Mouse (Mus musculus) limb, embryonic 10.5 days (tissue): ENCODE measurements at regions not wholly inside any gene's neighbourhood (a gene's known extent, or its start where the extent isn't known, plus 50 kb on each side); places are given as distances from the start of the nearest gene placed in this dataset.

Source experiments
- DNase-seq: peaks from one replicate; pipeline ENCODE4 v3.0.0-alpha.2; 2017; ENCODE audit warnings: low spot score
- H3K27ac ChIP-seq: fragments of 300-500 bp; sonication (generic); 2 replicates; pipeline ENCODE4 v1.5.1; 2016; ENCODE audit warnings: mild to moderate bottlenecking
- H3K27me3 ChIP-seq: fragments of 300-500 bp; sonication (generic); 2 replicates; pipeline ENCODE4 v1.6.1; 2016; ENCODE audit warnings: low read depth, mild to moderate bottlenecking; ENCODE audit not compliant: poor library complexity, severe bottlenecking
- H3K36me3 ChIP-seq: fragments of 300-500 bp; sonication (generic); 2 replicates; pipeline ENCODE4 v1.6.1; 2016; ENCODE audit warnings: mild to moderate bottlenecking, moderate library complexity
- H3K4me1 ChIP-seq: fragments of 300-500 bp; sonication (generic); 2 replicates; pipeline ENCODE4 v1.6.1; 2016
- H3K4me3 ChIP-seq: fragments of 300-500 bp; sonication (generic); 2 replicates; pipeline ENCODE4 v1.5.1; 2016; ENCODE audit warnings: mild to moderate bottlenecking, moderate library complexity
- H3K9me3 ChIP-seq: fragments of 300-500 bp; sonication (generic); replicated peaks from 2 replicates; pipeline ENCODE4 v1.6.1; 2016; ENCODE audit warnings: mild to moderate bottlenecking
- whole genome bisulfite sequencing: fragments of 180-500 bp; shearing (Covaris S2); methylation state at CpG from one replicate; pipeline ENCODE4 v1.1.7; 2016; 5-methylcytosine and 5-hydroxymethylcytosine counted together

GRCm38 (mm10) chr3:146337429-146337828, 67.0 kb upstream of the Ssx2ip start:
- H3K4me1 ChIP-seq = peaks cover 41% of the 10 kb centered on the region
- H3K9me3 ChIP-seq = no peaks in the 10 kb centered on the region
- H3K4me3 ChIP-seq = no peak overlapping the region
- H3K36me3 ChIP-seq = no peaks in the 10 kb centered on the region
- DNase-seq = no peak
- WGBS = 73% methylated on average over 3 of the region's 3 CpGs
- no peaks in the 10 kb centered on the region for H3K27me3 ChIP-seq
- H3K27ac ChIP-seq = peak overlapping the region; percentile 30; the same call in 1 of the 2 replicates

GRCm38 (mm10) chr3:146337861-146338281, 66.6 kb upstream of the Ssx2ip start:
- Histone ChIP-seq H3K9me3 (no peaks in the 10 kb centered on the region), H3K4me3 (0 out of 2 replicates have a peak overlapping the region, but pooled peaks have one; percentile 15), H3K36me3 (no peaks in the 10 kb centered on the region), H3K27ac (peak overlapping the region; percentile 16; the same call in 1 of the 2 replicates), H3K27me3 (no peaks in the 10 kb centered on the region), H3K4me1 (peaks cover 41% of the 10 kb centered on the region)
- WGBS = 16% methylated on average over 7 of the region's 7 CpGs
- DNase-seq = peak; percentile 43

- Histone ChIP-seq H3K27me3 (no peaks in the 10 kb centered on the region), H3K4me1 (peaks cover 41% of the 10 kb centered on the region), H3K27ac (no peak overlapping the region), H3K4me3 (no peak overlapping the region), H3K9me3 (no peaks in the 10 kb centered on the region), H3K36me3 (no peaks in the 10 kb centered on the region)
- 82% methylated on average over 9 of the region's 9 CpGs for WGBS
- no peak for DNase-seq
Observed at GRCm38 (mm10) chr3:146338445-146338844, 66.0 kb upstream of the Ssx2ip start.

- H3K4me3 ChIP-seq = no peak overlapping the region
- DNase-seq = no peak
- H3K27ac ChIP-seq = no peak overlapping the region
- H3K4me1 ChIP-seq = peaks cover 39% of the 10 kb centered on the region
- no peaks in the 10 kb centered on the region for H3K27me3 ChIP-seq
- WGBS = 79% methylated on average over 12 of the region's 12 CpGs
- H3K9me3 ChIP-seq = no peaks in the 10 kb centered on the region
- no peaks in the 10 kb centered on the region for H3K36me3 ChIP-seq
Observed at GRCm38 (mm10) chr3:146340316-146341055, 64.0 kb upstream of the Ssx2ip start.

GRCm38 (mm10) chr3:146341652-146342340, 62.6 kb upstream of the Ssx2ip start:
- no peak overlapping the region for H3K27ac ChIP-seq
- H3K4me3 ChIP-seq = no peak overlapping the region
- no peak for DNase-seq
- no peaks in the 10 kb centered on the region for H3K27me3 ChIP-seq
- H3K36me3 ChIP-seq = no peaks in the 10 kb centered on the region
- 76% methylated on average over 6 of the region's 6 CpGs for WGBS
- H3K4me1 ChIP-seq = peaks cover 40% of the 10 kb centered on the region
- H3K9me3 ChIP-seq = no peaks in the 10 kb centered on the region

GRCm38 (mm10) chr3:146342727-146343126, 61.7 kb upstream of the Ssx2ip start:
- 81% methylated on average over 1 of the region's 1 CpGs for WGBS
- H3K27ac ChIP-seq = no peak overlapping the region
- no peaks in the 10 kb centered on the region for H3K9me3 ChIP-seq
- H3K27me3 ChIP-seq = no peaks in the 10 kb centered on the region
- H3K36me3 ChIP-seq = no peaks in the 10 kb centered on the region
- no peak for DNase-seq
- H3K4me1 ChIP-seq = peaks cover 30% of the 10 kb centered on the region
- no peak overlapping the region for H3K4me3 ChIP-seq

- Histone ChIP-seq H3K27ac (no peak overlapping the region), H3K4me3 (no peak overlapping the region), H3K9me3 (no peaks in the 10 kb centered on the region), H3K27me3 (no peaks in the 10 kb centered on the region), H3K4me1 (peaks cover 22% of the 10 kb centered on the region), H3K36me3 (no peaks in the 10 kb centered on the region)
- peak; percentile 62 for DNase-seq
- WGBS = 58% methylated on average over 9 of the region's 9 CpGs
Observed at GRCm38 (mm10) chr3:146343649-146344401, 60.6 kb upstream of the Ssx2ip start.

- no peaks in the 10 kb centered on the region for H3K9me3 ChIP-seq
- WGBS = 84% methylated on average over 11 of the region's 11 CpGs
- H3K36me3 ChIP-seq = no peaks in the 10 kb centered on the region
- peaks cover 22% of the 10 kb centered on the region for H3K4me1 ChIP-seq
- no peak overlapping the region for H3K4me3 ChIP-seq
- H3K27ac ChIP-seq = no peak overlapping the region
- no peaks in the 10 kb centered on the region for H3K27me3 ChIP-seq
- DNase-seq = no peak
Observed at GRCm38 (mm10) chr3:146344402-146345025, 59.9 kb upstream of the Ssx2ip start.

- peaks cover 19% of the 10 kb centered on the region for H3K4me1 ChIP-seq
- H3K9me3 ChIP-seq = no peaks in the 10 kb centered on the region
- peak overlapping the region; percentile 31 for H3K4me3 ChIP-seq
- DNase-seq = peak; percentile 84
- no peaks in the 10 kb centered on the region for H3K27me3 ChIP-seq
- no peaks in the 10 kb centered on the region for H3K36me3 ChIP-seq
- 14% methylated on average over 18 of the region's 18 CpGs for WGBS
- H3K27ac ChIP-seq = no peak overlapping the region
Observed at GRCm38 (mm10) chr3:146345308-146345780, 59.1 kb upstream of the Ssx2ip start.

GRCm38 (mm10) chr3:146345946-146346345, 58.5 kb upstream of the Ssx2ip start:
- 85% methylated on average over 4 of the region's 4 CpGs for WGBS
- no peak for DNase-seq
- no peaks in the 10 kb centered on the region for H3K9me3 ChIP-seq

GRCm38 (mm10) chr3:146347311-146347710, 57.1 kb upstream of the Ssx2ip start:
- Histone ChIP-seq H3K27me3 (no peaks in the 10 kb centered on the region), H3K9me3 (no peaks in the 10 kb centered on the region), H3K4me3 (no peak overlapping the region), H3K36me3 (no peaks in the 10 kb centered on the region), H3K4me1 (peaks cover 5% of the 10 kb centered on the region; the same call in 1 of the 2 replicates), H3K27ac (no peak overlapping the region)
- no peak for DNase-seq
- WGBS = 69% methylated on average over 3 of the region's 3 CpGs

More at GRCm38 (mm10) chr3:146345946-146346345, 58.5 kb upstream of the Ssx2ip start:
- Histone ChIP-seq H3K36me3 (no peaks in the 10 kb centered on the region), H3K27me3 (no peaks in the 10 kb centered on the region), H3K4me3 (no peak overlapping the region), H3K27ac (no peak overlapping the region), H3K4me1 (peaks cover 13% of the 10 kb centered on the region)

GRCm38 (mm10) chr3:146348921-146349320, 55.5 kb upstream of the Ssx2ip start:
- Histone ChIP-seq H3K9me3 (no peaks in the 10 kb centered on the region), H3K27ac (no peak overlapping the region)

More at GRCm38 (mm10) chr3:146348921-146349320, 55.5 kb upstream of the Ssx2ip start:
- no peak for DNase-seq
- WGBS = 85% methylated on average over 8 of the region's 8 CpGs
- Histone ChIP-seq H3K4me3 (no peak overlapping the region), H3K4me1 (peaks cover 5% of the 10 kb centered on the region; the same call in 1 of the 2 replicates), H3K27me3 (no peaks in the 10 kb centered on the region), H3K36me3 (no peaks in the 10 kb centered on the region)
